Mouse (Mus musculus) spleen, adult 18-20 months (tissue): Measurements from ENCODE around the gene Ppp1r27.
A peak's percentile ranks its signal among the peaks of the same experiment; 100 is the strongest.
"Not testable (repeated sequence)": the region's sequence is repeated elsewhere in the genome, so short reads cannot be mapped to it uniquely, and the experiment has no call there.

Source experiments
- DNase-seq, 2 experiments: peaks; one replicate each; pipeline ENCODE4 v3.0.0; 2022; ENCODE audit warnings: mixed read lengths in 2 of 2

The Ppp1r27 gene

DNA sequence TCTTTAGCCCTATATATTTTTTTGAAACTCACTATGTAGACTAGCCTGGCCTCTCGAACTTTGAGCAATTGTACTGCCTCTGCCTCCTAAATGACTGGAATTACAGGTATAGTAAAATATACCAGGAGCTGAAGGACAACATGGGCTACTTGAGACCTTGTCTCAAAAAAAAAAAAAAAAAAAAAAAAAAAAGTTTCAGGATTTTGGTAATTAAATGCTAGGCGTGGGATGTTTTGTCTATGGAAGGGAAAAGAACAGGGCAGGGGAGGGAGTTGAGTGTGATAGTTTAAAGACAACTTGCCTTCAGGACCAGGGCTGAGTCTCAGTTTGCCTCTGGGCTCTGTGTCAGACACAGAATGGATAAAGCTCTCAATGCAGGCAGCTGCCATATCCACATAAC, 24.1 kb upstream of the Ppp1r27 start:
- no peak for DNase-seq

DNA sequence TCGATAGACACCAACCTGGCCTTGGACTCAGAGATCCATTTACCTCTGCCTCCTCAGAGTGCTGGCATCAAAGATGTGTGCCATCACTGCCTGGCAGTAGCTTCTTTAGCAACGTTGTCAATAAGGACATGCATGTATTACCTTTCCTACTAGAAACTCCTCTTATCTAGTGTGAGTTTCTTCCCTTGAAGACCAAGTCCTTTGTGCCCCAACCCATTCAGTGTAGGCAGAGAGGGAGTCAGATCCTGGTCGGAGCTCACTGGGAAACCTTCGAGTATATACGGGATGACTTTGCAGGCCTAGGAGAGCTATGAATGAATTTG, 23.3 kb upstream of the Ppp1r27 start:
- DNase-seq = no peak

DNA sequence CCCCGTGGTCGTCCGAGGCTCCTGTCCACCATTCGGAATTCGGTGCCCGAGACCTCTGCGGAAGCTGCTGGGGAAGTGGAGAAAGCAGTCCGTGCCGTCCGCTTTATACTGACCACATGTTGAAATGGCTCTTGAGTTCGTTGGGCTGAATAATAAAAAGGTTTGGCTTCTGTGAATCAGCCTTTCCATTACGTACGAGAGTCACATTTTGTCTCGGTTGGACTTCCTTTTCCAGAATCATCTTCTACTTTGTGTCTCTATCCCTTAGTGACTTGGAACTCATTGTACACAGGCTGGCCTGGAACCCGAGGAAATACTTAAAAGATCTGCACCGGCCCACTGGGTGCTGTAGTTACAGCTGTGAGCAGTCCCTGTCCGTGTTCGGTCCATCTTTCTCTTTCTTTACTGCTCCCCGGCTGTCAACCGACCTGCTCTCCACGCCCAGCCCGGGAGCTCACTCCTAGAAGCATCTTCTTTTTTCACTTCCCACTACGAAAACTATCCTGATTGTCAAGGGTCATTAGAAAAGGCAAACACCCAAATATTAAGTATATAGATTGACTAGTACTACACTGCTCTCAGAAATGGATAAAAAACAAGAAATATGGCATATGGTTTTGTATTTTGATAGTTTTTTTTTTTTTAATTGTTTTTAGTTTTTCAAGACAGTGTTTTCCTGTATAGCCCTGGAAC, 22.8 kb upstream of the Ppp1r27 start:
- no peak for DNase-seq

DNA sequence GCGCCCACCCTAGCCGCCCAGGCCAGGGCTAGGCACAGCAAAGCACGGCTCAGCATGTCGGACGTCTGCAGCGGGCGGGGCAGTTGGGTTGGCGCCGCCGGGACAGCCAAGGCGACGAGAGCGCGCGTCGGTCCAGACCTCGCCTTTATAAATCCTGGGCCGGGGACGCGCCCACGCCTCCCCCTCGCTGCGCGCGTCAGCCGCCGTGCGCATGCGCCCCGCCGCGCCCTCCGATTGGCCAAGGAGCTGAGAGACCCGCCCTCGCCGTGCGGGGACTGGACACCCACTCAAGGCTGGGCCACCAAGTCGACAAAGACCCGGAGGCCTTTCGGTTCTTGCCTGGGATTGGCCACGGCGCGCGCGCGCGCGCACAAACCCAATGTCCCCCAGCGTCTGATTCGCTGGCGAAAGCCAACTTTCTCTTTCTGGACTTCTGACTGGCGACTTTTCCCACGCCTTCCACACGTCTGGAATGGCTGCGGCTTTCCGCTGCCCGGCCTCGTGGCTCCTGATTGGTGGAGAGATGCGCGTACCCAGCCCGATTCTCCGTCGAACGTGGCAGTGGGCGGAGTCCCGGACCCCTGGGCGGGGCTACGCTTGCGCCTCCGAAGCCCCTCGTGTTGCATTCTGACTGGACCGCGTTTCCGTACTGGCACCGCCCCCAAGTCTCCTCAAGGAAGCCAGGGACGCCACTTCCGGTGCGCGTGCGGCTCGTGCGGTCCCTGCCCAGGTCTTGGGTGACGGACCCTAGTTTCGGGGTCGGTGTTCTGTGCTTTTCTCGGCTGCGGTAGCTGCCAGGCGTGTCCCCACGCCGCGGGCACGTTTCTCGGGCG, 22.0 kb upstream of the Ppp1r27 start, which contains the start of gene P4hb:
TSS of gene P4hb (minus strand) at position 502 of the 833 bp plus-strand sequence.
- peak; percentile 99 for DNase-seq

DNA sequence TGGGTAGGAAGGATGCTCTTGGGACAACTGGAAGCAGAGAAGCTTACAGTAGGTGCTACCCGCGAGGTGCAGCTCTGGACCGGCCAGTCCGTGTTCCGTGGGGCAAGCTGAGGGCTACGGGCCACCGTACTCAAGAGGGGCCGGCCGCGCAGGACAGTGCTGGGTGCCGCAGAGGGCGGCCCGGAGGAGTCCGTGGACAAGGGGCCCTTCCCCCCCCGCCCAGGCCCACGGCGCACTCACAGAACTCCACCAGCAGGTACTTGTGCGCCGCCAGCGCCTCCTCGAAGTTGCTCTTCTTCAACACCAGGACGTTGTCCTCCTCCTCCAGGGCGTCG, 21.5 kb upstream of the Ppp1r27 start:
- DNase-seq = no peak

DNA sequence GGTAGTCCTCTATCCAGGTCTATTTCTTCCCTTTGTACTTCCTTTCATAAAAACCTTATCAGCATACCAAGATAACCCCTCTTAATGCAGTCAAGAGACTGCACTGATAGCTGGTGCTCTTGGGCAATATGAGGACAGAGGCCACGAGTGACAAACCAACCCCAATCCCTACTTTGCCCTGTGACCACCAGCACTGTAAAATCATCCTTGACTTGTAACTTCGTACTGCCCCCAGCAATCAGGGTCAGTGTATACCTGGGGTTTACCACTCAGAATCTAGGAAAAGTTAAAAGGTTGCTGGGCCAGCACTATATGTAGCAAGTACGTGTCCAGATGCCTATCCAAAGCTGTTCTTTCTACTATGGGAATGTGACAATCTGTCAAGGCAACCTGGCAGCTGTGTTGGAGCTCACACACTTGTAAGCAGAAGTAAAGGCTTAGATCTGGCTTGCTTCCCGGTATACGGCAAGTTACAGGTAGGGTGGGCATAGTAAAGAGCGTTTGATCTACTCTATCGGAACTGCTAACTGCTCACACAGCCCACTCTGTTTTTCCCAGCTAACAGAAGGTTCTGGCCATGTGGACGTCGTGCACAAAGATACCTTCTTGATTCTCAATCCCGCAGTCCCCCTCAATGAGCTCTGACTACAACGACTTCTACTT, 21.0 kb upstream of the Ppp1r27 start:
- DNase-seq = no peak

DNA sequence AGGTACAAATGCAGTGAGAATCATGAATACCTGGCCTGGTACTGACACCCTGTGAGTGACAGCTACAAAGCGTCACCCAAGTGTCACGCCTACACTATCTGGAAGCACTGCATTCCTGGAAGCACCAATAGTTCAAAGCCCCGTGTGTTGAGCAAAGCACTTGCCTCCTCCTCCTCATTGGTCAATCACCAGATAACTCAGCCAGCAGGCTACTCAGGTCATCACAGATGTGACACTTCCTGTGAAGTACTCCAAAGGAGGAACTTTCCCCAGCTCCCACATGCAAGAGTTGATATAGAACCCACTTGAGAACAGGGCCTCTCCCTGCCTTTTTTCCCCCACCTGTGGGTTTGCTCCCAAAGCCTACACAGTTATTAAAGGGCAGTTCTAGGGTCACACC, 20.2 kb upstream of the Ppp1r27 start:
- DNase-seq = no peak

DNA sequence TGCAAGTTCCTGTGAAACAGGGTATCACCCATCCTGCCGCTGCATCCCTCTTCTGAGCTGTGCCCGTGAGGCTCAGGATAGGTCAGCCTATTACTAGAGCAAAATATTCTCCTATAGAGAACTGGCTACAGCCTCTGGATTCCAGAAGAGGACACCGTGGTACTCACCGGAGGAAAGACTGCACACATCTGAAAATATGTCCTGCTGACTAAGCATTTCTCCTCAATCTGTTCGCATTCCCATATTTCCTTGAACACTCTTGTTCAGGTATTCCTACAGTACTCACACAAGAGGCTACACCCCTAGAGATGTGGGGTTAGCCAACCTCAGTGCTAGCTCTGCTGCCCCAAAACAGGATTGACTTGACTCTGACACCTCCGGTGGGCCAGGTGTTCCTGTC, 17.4 kb upstream of the Ppp1r27 start:
- DNase-seq = no peak

DNA sequence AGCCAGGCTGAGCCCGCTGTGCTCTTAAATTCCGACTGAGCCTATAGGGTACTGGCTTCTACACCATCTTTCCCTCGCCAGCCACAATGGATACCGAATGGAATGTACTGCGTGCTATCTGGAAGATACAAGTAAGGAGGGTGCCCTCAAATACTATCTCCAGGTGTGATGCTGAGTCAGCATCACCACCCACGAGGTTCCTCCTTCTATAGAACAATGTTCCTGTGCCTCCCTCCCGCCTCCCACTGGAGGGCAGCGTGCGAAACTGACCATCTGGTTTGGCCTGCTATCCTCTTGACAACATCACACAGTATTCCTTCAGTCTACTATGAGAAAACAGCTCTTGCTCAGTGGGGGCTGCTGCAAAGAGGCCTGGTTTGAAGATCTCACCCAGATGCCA, 14.2 kb upstream of the Ppp1r27 start:
- no peak for DNase-seq

DNA sequence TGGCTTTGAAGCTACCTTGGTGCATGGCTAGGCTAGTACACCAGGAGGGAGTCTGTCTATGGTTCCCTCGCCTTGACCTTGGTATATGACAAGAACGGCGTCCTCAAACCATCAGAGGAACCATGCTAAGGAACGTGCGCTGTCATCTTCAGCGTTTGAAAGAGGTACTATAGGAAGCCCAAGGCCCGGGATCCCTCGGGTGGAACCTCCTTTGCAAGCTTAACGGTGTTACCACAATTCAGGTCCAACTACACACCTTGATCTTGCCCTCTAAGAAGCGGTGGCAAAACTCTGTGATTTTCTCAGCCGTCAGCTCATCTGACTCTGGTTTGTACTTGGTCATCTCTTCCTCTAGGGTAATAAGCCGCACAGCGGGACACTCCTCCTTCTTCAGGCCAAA, 12.0 kb upstream of the Ppp1r27 start:
- DNase-seq = no peak

DNA sequence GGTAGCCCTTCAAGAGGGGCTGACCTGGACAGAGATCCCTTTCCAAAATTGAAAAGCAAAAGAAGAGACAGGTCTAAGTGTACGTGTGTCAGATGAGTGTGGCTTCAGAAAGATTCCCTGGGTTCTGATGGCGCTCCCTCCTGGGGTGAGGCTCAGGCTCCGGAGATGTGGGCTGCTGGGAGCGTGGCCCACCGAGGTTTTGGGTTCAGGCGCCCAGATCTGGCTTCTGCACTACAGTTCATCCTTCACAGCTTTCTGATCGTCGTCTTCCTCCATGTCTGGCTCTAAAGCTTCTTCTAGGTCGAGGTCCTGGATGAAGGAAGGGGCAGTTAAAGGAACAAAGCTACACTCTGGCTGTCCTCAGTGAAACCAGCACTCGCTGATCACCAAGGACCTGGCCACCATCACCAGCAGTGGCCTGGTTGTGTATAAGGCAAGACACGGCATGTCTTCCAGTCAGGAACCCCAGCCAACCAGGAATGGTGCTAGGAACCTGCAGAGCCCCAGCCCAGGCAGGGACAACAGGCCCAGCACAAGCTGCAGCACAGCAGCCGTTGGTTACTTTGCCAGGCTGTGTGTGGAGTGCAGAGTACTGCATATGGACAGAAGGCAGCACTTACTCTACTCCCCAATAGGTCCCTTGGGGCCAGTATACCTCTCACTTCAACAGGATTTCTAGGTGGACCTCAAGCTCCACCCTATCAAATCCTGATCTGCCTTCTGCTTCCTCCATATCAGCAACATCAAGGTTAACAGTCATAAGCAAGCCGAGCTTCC, 10.2 kb upstream of the Ppp1r27 start:
- DNase-seq = no peak

DNA sequence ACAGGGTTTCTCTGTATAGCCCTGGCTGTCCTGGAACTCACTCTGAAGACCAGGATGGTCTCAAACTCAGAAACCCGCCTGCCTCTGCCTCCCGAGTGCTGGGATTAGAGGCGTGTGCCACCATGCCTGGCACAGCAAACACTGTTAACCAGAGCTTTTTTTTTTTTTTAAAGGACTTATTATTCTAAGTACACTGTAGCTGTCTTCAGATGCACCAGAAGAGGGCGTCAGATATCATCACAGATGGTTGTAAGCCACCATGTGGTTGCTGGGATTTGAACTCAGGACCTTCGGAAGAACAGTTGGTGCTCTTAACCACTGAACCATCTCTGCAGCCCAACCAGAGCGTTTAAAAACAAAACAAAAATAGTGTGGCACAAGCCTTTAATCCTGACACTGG, 7.9 kb upstream of the Ppp1r27 start:
- not testable (repeated sequence) for DNase-seq

DNA sequence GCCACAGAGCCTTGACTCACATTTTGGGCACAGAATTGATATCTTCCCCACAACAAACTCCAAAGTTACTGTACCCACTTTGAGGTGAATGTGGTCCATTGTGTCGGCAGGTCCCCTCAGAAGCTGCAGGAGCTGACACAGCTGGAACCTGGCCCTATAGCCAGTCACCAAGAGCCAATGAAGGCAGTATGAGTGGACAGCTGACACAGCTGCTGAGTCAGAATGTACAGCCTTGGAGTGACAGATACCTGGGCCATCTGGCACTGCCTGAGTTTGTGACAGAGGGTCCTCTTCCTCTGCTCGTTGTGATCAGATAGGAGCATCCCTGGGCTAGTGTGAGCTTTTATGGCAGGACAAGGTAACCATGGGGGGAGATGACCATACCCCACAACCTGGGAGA, 4.3 kb upstream of the Ppp1r27 start:
- no peak for DNase-seq

DNA sequence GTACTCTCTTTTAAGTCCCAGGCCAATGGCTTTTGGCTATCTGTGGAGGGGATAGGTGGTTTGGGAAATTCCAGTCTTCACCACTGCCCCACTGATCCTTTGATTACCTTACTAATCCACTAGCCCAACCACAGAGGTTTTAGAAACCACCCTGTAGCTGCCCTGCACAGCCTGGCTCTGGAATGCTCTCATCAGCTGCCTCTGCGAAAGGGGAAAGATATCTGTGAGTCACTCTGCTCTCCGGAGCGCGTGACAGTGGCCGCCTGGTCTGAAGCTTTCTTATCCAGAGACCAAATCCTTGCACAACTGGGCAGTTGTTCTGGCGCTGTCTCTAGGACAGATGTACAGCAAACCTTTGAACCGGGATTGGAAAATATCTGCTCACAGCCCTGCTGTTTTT, 3.9 kb upstream of the Ppp1r27 start:
- no peak for DNase-seq

DNA sequence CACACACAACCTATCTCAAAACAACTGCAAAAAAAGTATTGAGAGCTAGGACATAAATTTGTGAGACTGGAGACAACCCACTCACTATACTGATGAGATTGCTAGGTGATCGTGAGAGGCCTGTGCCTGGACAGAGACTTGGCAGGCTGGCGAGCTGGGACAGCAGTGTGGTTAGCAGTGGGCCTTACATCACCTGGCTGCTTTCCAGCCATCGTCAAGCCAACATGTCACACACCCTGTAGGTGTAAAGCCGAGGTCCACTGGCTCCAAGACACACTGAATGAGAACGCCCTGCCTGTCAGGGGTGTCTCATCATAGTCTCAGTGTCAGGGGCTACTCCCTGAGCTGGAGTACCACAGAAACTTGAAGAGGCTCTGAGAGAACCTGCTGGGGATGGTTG, 1.8 kb upstream of the Ppp1r27 start:
- DNase-seq = no peak

DNA sequence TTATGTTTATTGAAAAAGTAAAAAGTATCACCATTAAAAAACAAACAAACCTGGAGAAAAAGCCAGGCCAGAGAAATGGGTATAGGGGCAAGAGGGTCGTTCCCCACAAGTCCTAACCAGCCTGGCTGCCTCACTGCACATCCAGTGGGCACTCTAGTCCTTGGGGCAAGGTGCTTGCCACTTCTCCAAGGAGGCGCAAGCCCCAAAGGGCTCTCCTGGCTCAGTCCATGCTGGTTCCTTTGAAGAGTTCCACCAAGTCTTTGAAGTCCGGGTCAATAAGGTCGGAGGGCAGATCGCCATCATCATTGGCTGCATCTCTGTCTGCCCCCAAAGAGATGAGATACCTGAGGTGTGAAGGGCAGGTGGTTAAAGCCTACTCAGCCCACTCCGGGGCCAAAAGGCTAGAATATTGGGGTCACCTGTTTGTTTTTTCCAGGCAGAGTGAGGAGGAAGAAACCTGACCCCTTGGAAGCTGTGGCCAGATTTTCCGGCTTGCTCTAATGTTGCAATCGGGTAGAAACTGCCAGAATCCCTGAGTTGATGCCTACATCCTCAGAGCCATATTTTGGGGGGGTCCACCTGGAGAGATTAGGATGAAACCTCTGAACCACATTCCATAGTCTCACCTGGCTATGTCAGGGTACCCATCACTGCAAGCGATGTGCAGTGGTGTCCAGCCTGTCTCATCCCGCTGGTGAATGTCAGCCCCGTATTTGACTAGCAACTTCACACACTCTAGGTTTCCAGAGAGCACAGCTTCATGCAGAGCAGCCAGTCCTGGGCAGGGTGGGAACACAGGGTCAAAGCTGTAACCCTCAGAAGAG, 734 bp downstream of the Ppp1r27 start:
- DNase-seq = no peak

DNA sequence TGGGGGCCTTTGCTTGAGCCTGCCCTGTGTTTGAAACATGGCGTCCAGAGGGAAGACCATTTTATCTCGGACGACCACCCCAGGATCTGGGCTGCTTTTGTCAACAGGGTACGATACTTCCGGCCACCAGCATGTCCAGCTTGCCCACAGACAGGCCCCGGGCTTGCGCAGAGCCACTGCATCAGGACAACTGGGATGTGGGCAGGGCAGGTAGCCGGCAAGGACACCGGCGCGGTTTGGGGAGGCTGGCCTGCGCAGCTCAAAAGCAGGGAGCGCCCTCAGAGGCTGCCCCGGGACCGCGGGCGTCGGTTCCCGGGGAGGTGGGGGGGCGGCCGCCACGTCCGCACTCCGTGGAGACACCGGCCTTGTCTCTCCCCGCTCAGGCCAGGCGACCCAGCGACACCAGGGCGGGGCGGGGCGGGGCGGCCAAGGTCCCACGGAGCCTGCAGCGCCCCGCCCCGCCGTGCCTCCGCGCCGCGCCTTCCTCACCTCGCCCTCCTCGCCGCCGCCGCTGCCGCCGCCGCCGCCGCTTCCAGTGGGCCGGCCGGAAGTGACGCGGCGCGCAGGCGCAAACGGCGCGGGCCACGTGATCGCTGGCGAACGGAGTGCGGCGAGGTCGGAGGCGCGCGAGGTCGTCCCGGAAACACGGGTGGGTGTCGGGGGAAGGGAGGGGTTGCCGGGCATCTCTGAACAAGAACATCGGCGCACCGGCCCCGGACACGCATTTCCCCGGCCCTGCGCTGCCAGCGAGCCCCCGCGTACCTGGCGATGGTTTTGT, 1.6 kb downstream of the Ppp1r27 start, which contains the start of gene Mcrip1:
TSS of gene Mcrip1 (minus strand) at position 560 of the 778 bp plus-strand sequence.
- DNase-seq = peak; percentile 91 to 94

DNA sequence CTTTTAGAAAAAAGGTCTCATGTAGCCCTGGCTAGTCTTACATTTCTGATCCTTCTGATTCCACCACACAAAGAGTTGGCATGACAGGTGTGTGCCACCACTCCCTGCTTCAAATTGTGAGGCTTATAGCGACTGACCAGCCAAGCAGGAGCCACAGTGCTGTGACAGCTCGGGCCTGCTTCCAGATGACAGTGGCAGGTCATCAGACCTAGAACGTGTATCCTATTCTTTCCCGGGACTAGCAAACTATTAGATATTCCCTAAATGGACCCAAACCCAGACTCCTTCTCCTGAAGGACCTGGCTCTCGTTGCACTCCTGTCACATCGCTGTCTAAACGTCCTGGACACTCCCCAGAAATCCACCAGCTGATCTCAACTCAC, 2.2 kb downstream of the Ppp1r27 start:
- DNase-seq = no peak

DNA sequence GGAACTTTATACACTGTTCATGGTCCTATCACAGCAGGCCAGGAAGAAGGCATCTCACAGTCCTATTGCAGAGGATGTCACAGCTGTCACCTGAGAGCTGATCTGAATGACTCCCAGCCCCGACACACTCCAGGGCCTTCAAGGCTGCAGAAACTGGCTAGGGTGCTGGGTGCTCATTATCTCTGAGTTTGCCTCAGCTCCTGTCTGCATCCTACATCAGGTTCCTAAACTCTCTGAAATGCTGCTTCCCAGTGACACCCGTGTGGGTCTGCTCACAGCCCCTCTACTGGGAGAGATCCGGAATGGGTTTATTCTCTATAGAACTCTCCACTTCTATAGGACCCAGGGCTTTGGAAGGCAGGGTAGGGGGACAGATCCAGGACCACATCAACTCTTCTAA, 2.7 kb downstream of the Ppp1r27 start:
- no peak for DNase-seq

DNA sequence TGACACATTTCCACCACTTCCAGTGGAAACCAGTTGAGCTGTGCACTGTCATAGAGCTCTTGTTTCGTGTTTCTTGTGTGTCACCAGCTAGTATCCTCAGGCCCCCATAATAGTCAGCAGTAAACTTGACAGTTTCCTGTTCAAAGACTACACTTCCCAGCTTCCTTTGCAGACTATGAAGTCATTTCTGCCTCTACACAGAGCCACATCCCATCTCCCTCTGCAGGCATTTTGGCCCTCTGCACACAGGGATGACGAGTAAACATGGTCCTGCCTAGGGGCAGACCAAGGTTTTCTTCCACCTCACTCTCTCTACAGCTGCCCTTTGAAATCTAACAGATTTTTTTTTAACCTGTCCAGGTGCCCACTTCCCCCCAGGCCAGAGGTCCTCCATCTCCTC, 3.5 kb downstream of the Ppp1r27 start:
- DNase-seq = no peak

DNA sequence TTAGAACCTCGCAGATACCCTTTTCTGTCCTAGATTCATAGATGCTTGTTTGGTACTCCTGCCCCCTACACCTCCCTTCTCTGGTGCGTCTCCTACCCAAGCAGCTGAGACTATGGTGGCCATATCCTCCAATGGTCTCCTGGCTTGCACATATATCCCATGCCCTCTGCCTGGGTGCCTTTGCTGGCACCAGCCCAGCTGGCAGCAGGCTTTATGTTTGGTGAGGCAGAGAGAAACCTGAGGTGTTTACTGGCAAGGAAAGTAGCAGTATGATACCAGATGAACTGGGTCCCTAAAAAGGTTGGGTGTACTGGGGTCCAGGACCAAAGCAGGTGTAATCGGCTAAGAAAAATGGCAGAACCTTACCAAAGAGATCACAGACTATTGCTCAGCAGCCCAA, 5.0 kb downstream of the Ppp1r27 start:
- no peak for DNase-seq

DNA sequence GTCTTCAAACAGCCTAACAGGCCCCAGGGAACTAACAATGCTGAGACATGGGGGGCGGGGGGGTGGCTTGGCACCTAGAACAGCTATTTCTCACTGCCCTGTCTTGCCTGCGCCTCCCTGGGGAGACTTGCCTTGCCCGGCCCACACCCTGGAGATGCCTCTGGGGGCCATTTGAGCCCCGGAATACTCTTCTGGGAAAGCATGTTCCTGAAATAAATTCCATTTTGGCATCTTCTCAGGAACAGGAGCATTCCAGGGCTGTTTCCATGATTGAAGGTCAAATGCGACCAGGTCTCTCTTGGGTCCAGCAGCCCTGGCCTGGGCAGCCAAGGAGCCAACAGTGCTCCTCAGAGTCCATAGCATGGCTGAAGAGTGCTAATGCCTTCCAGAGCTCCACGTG, 8.6 kb downstream of the Ppp1r27 start:
- DNase-seq = no peak
